Mouse (Mus musculus) MEL (cell line): ENCODE data around the gene Ptpn20.

Source experiments
- GATA1 ChIP-seq: IDR thresholded peaks from 2 replicates; pipeline ENCODE4 v1.6.1; 2011; ENCODE audit warnings: low read depth, low read length, improper control_type of control experiment
- KAT2A ChIP-seq: conservative IDR thresholded peaks from 2 replicates; pipeline ENCODE4 v1.6.1; 2012; ENCODE audit warnings: low read depth, low read length, improper control_type of control experiment, inconsistent platforms
- MYC ChIP-seq: IDR thresholded peaks from 2 replicates; pipeline ENCODE4 v1.6.1; 2011; ENCODE audit warnings: low read depth, mild to moderate bottlenecking, low read length, improper control_type of control experiment, moderate library complexity

DNA sequence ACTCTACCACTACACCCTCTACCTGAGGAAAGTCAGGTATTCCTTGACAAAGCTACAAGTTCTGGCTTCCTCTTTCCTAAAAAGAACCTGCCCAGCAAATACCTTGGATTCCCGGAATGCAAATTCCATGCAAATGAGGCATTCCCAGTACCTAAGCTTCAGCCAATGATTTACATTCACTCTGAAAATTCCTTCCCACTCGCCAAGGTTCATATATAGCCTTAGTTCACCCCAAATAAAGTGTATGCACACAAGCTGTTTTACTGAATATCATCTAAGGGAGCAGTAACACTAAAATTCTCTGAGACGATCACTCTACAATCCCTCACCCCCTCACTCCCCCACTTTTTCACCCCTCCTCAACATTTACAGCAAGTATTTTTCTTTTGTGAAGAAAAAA lies 15.4 kb upstream of the Ptpn20 start:
- TF ChIP-seq MYC (no peak), GATA1 (no peak), KAT2A (no peak)
